Mouse (Mus musculus) heart, embryonic 13.5 days (tissue): ENCODE measurements around the gene Arhgap27. TPM values are rescaled to one million over a fixed set of nuclear protein-coding genes. Genes with fewer than 3 reads are reported as not detected.

Experiments
- ATAC-seq: fragments of 200-750 bp; cut with Nextera tagmentation; 2 replicates; pipeline ENCODE4 v1.8.0; 2017; ENCODE audit warnings: moderate TSS enrichment; ENCODE audit not compliant: insufficient number of reproducible peaks, low FRiP score, low TSS enrichment; ENCODE audit errors: extremely low read depth
- H3K27ac ChIP-seq: fragments of 300-500 bp; sonication (generic); replicated peaks from 2 replicates; pipeline ENCODE4 v1.5.1; 2015; ENCODE audit warnings: moderate library complexity, mild to moderate bottlenecking, inconsistent platforms
- H3K27me3 ChIP-seq: fragments of 300-500 bp; sonication (generic); replicated peaks from 2 replicates; pipeline ENCODE4 v1.6.1; 2015; ENCODE audit warnings: mild to moderate bottlenecking, inconsistent platforms
- H3K36me3 ChIP-seq: fragments of 300-500 bp; sonication (generic); 2 replicates; pipeline ENCODE4 v1.6.1; 2015; ENCODE audit warnings: mild to moderate bottlenecking, inconsistent platforms
- H3K4me1 ChIP-seq: fragments of 300-500 bp; sonication (generic); 2 replicates; pipeline ENCODE4 v1.6.1; 2015; ENCODE audit warnings: inconsistent platforms
- H3K4me2 ChIP-seq: fragments of 300-500 bp; sonication (generic); 2 replicates; pipeline ENCODE4 v1.6.1; 2015; ENCODE audit warnings: inconsistent platforms, mild to moderate bottlenecking, moderate library complexity
- H3K4me3 ChIP-seq: fragments of 300-500 bp; sonication (generic); 2 replicates; pipeline ENCODE4 v1.5.1; 2015; ENCODE audit warnings: moderate library complexity, mild to moderate bottlenecking, inconsistent platforms
- H3K9ac ChIP-seq: fragments of 300-500 bp; sonication (generic); 2 replicates; pipeline ENCODE4 v1.6.1; 2015; ENCODE audit warnings: inconsistent platforms, mild to moderate bottlenecking, moderate library complexity
- H3K9me3 ChIP-seq: fragments of 300-500 bp; sonication (generic); 2 replicates; pipeline ENCODE4 v1.6.1; 2016; ENCODE audit warnings: inconsistent platforms
- WGBS: fragments of 180-500 bp; shearing (Covaris S2); methylation state at CpG from one replicate; pipeline ENCODE4 v1.1.7; 2015; ENCODE audit warnings: mixed read lengths; 5-methylcytosine and 5-hydroxymethylcytosine counted together
- polyA plus RNA-seq: library from polyadenylated mRNA; unstranded; fragments of >200 nt; fragmentation: Nextera tagmentation; extraction: Ambion mirVana; gene quantifications from 2 replicates; pipeline ENCODE4 v1.2.1, GENCODE M21; 2015

The Arhgap27 gene
- polyA plus RNA-seq, 1 experiment from 2014 or later: 5.8 TPM

- H3K27me3 ChIP-seq: no peaks in the 10 kb centered on the region
- H3K4me3 ChIP-seq: no peak overlapping the region
- H3K36me3 ChIP-seq: no peaks in the 10 kb centered on the region
- peaks cover 29% of the 10 kb centered on the region for H3K4me1 ChIP-seq
- no peak overlapping the region for H3K9ac ChIP-seq
- H3K4me2 ChIP-seq: no peak overlapping the region
- ATAC-seq: no peak
- H3K9me3 ChIP-seq: no peaks in the 10 kb centered on the region
- 57% methylated on average over 16 of the region's 16 CpGs for WGBS
- H3K27ac ChIP-seq: peak overlapping the region; percentile 17; the same call in 1 of the 2 replicates
Observed at GRCm38 (mm10) chr11:103288291-103288963, 75.1 kb downstream of the Arhgap27 start.

GRCm38 (mm10) chr11:103286910-103287309, 76.6 kb downstream of the Arhgap27 start:
- ATAC-seq: no peak
- H3K27ac ChIP-seq: no peak overlapping the region
- H3K4me2 ChIP-seq: no peak overlapping the region
- no peak overlapping the region for H3K4me3 ChIP-seq
- H3K27me3 ChIP-seq: no peaks in the 10 kb centered on the region
- H3K9ac ChIP-seq: no peak overlapping the region
- WGBS: 90% methylated on average over 5 of the region's 5 CpGs
- peaks cover 17% of the 10 kb centered on the region for H3K4me1 ChIP-seq
- no peaks in the 10 kb centered on the region for H3K9me3 ChIP-seq
- no peaks in the 10 kb centered on the region for H3K36me3 ChIP-seq

- ATAC-seq: no peak
- peak overlapping the region; percentile 59 for H3K27ac ChIP-seq
- peaks cover 16% of the 10 kb centered on the region for H3K4me1 ChIP-seq
- WGBS: 29% methylated on average over 6 of the region's 6 CpGs
- no peaks in the 10 kb centered on the region for H3K27me3 ChIP-seq
- H3K9ac ChIP-seq: peak overlapping the region; percentile 28; the same call in 1 of the 2 replicates
- H3K4me2 ChIP-seq: no peak overlapping the region
- H3K9me3 ChIP-seq: no peaks in the 10 kb centered on the region
- no peaks in the 10 kb centered on the region for H3K36me3 ChIP-seq
- H3K4me3 ChIP-seq: no peak overlapping the region
Observed at GRCm38 (mm10) chr11:103285951-103286350, 77.5 kb downstream of the Arhgap27 start.

- Histone ChIP-seq H3K36me3 (no peaks in the 10 kb centered on the region), H3K4me2 (no peak overlapping the region), H3K27ac (peak overlapping the region; percentile 59; the same call in 1 of the 2 replicates), H3K4me1 (peaks cover 16% of the 10 kb centered on the region), H3K9me3 (no peaks in the 10 kb centered on the region), H3K4me3 (no peak overlapping the region), H3K9ac (0 out of 2 replicates have a peak overlapping the region, but pooled peaks have one; percentile 28), H3K27me3 (no peaks in the 10 kb centered on the region)
- 83% methylated on average over 10 of the region's 10 CpGs for WGBS
- no peak for ATAC-seq
Observed at GRCm38 (mm10) chr11:103285276-103285675, 78.2 kb downstream of the Arhgap27 start.

- H3K4me2 ChIP-seq: no peak overlapping the region
- ATAC-seq: no peak
- no peaks in the 10 kb centered on the region for H3K27me3 ChIP-seq
- H3K36me3 ChIP-seq: no peaks in the 10 kb centered on the region
- H3K27ac ChIP-seq: no peak overlapping the region
- H3K4me1 ChIP-seq: peaks cover 12% of the 10 kb centered on the region
- H3K4me3 ChIP-seq: no peak overlapping the region
- H3K9ac ChIP-seq: no peak overlapping the region
- H3K9me3 ChIP-seq: no peaks in the 10 kb centered on the region
- WGBS: 49% methylated on average over 7 of the region's 7 CpGs
Observed at GRCm38 (mm10) chr11:103281784-103282183, 81.7 kb downstream of the Arhgap27 start.

Other genes starting within 250 kb of the Arhgap27 start
- gene Hexim1, start 247.5 kb downstream of the Arhgap27 start, polyA plus RNA-seq: 2.8 and 3.0 TPM in 2 replicates
- gene Hexim2, start 231.3 kb downstream of the Arhgap27 start, polyA plus RNA-seq: 5.7 and 6.2 TPM in 2 replicates
- 2.0 and 2.6 TPM in 2 replicates for gene Fmnl1, start 192.6 kb downstream of the Arhgap27 start, polyA plus RNA-seq
- not detected in 2 replicates for gene 1700023F06Rik, start 155.1 kb downstream of the Arhgap27 start, polyA plus RNA-seq
- not detected in 2 replicates for gene Spata32, start 145.3 kb downstream of the Arhgap27 start, polyA plus RNA-seq
- gene Map3k14, start 96.2 kb downstream of the Arhgap27 start, polyA plus RNA-seq: 1.8 and 1.9 TPM in 2 replicates
- 4.8 and 5.3 TPM in 2 replicates for gene Plekhm1, start 49.0 kb upstream of the Arhgap27 start, polyA plus RNA-seq
- gene Lrrc37a, start 140.9 kb upstream of the Arhgap27 start, polyA plus RNA-seq: not detected in 2 replicates